Mouse (Mus musculus): Measurements from ENCODE around the gene Pon2.

DNA sequence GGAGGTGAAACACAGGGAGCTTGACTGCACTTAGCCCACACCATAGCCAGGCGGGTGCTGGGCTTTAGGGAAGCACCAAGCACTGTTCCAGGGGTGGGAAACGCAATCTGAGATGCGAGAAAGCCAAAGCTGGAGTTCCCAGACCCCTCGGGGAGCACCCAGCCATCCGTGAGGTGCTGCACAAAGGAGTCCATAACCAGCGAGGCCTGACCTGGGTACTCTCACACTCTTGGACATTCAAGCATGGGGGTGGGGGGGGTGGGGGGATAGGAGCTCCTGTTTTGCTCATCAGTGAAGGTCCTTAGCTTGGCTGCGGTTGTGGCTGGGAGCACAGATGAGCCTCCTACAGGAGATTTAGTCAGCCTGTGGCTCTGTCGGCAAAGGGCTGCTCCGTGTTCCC, 18.4 kb upstream of the Pon2 start:
- TF ChIP-seq CTCF (IDR thresholded peaks at IDR 0.05; ENCODE audit: low read depth) (no peak), EP300 (optimal IDR thresholded peaks at IDR 0.05) (no peak)
